Mouse (Mus musculus) kidney, postnatal 0 days (tissue): ENCODE results near the gene Cryba2. TPM values are rescaled to one million over a fixed set of nuclear protein-coding genes. Genes with fewer than 3 reads are reported as not detected.

ENCODE experiments used
- ATAC-seq: fragments of 200-750 bp; cut with Nextera tagmentation; replicated peaks from 2 replicates; pipeline ENCODE4 v1.8.0; 2017; ENCODE audit warnings: low read depth, moderate number of reproducible peaks, moderate TSS enrichment, moderate library complexity; ENCODE audit not compliant: low FRiP score
- DNase-seq: peaks from one replicate; pipeline ENCODE4 v3.0.0-alpha.2; 2016; ENCODE audit warnings: low spot score
- H3K27ac ChIP-seq: fragments of 300-500 bp; sonication (generic); 2 replicates; pipeline ENCODE4 v1.5.1; 2014; ENCODE audit warnings: mild to moderate bottlenecking
- H3K27me3 ChIP-seq: fragments of 300-500 bp; sonication (generic); 2 replicates; pipeline ENCODE4 v1.6.1; 2014; ENCODE audit warnings: low read length, mixed read lengths; ENCODE audit not compliant: insufficient read depth
- H3K36me3 ChIP-seq: fragments of 300-500 bp; sonication (generic); 2 replicates; pipeline ENCODE4 v1.6.1; 2014; ENCODE audit warnings: low read length, mixed read lengths; ENCODE audit not compliant: insufficient read depth
- H3K4me1 ChIP-seq: fragments of 300-500 bp; sonication (generic); replicated peaks from 2 replicates; pipeline ENCODE4 v1.6.1; 2014; ENCODE audit warnings: antibody characterized with exemption, low read length, mixed read lengths; ENCODE audit not compliant: insufficient read depth
- H3K4me2 ChIP-seq: fragments of 300-500 bp; sonication (generic); 2 replicates; pipeline ENCODE4 v1.6.1; 2014; ENCODE audit warnings: mild to moderate bottlenecking, low read length, moderate library complexity, mixed read lengths
- H3K4me3 ChIP-seq: fragments of 300-500 bp; sonication (generic); replicated peaks from 2 replicates; pipeline ENCODE4 v1.5.1; 2014; ENCODE audit warnings: low read depth, low read length
- H3K9ac ChIP-seq: fragments of 300-500 bp; sonication (generic); 2 replicates; pipeline ENCODE4 v1.6.1; 2014; ENCODE audit warnings: low read depth, low read length
- H3K9me3 ChIP-seq: fragments of 300-500 bp; sonication (generic); replicated peaks from 2 replicates; pipeline ENCODE4 v1.6.1; 2016; ENCODE audit warnings: low read length, inconsistent platforms, mixed read lengths
- CTCF ChIP-seq: IDR thresholded peaks from 2 replicates; pipeline ENCODE4 v1.5.1; 2016; ENCODE audit warnings: antibody characterized with exemption, low read depth, mild to moderate bottlenecking, moderate library complexity
- WGBS: fragments of 180-500 bp; shearing (Covaris S2); extraction: QIAGEN DNeasy Blood & Tissue Kit; methylation state at CpG from one replicate; pipeline ENCODE4 v1.1.7; 2014; 5-methylcytosine and 5-hydroxymethylcytosine counted together
- polyA plus RNA-seq: library from polyadenylated mRNA; unstranded; fragments of >200 nt; fragmentation: Nextera tagmentation; extraction: Ambion mirVana; gene quantifications from 2 replicates; pipeline ENCODE4 v1.2.1, GENCODE M21; 2015

Cryba2 gene
- polyA plus RNA-seq, 1 experiment from 2014 or later, result not detected

GRCm38 (mm10) chr1:74927621-74928296, 34.8 kb upstream of the Cryba2 start:
- H3K9me3 ChIP-seq, result no peaks in the 10 kb centered on the region
- H3K4me1 ChIP-seq, result no peaks in the 10 kb centered on the region
- H3K4me3 ChIP-seq, result no peak overlapping the region
- H3K27me3 ChIP-seq, result 0 out of 2 replicates have a peak, but pooled peaks cover 4% of the 10 kb centered on the region
- ATAC-seq, result no peak
- no peak for TF ChIP-seq CTCF
- H3K9ac ChIP-seq, result no peak overlapping the region
- no peak overlapping the region for H3K4me2 ChIP-seq
- WGBS, result 81% methylated on average over 9 of the region's 9 CpGs
- DNase-seq, result no peak
- H3K27ac ChIP-seq, result no peak overlapping the region
- H3K36me3 ChIP-seq, result no peaks in the 10 kb centered on the region

GRCm38 (mm10) chr1:74926721-74927120, 33.8 kb upstream of the Cryba2 start:
- no peak overlapping the region for H3K9ac ChIP-seq
- 0 out of 2 replicates have a peak, but pooled peaks cover 4% of the 10 kb centered on the region for H3K27me3 ChIP-seq
- peak; percentile 95 for TF ChIP-seq CTCF
- no peak for ATAC-seq
- H3K4me1 ChIP-seq, result no peaks in the 10 kb centered on the region
- no peaks in the 10 kb centered on the region for H3K36me3 ChIP-seq
- 28% methylated on average over 6 of the region's 6 CpGs for WGBS
- H3K9me3 ChIP-seq, result no peaks in the 10 kb centered on the region
- no peak overlapping the region for H3K4me2 ChIP-seq
- DNase-seq, result peak; percentile 44
- H3K4me3 ChIP-seq, result no peak overlapping the region
- H3K27ac ChIP-seq, result no peak overlapping the region

- Histone ChIP-seq H3K9ac (no peak overlapping the region), H3K9me3 (no peaks in the 10 kb centered on the region), H3K27ac (no peak overlapping the region), H3K36me3 (no peaks in the 10 kb centered on the region), H3K4me1 (no peaks in the 10 kb centered on the region), H3K4me3 (no peak overlapping the region), H3K4me2 (no peak overlapping the region), H3K27me3 (0 out of 2 replicates have a peak, but pooled peaks cover 4% of the 10 kb centered on the region)
- no peak for ATAC-seq
- 64% methylated on average over 4 of the region's 4 CpGs for WGBS
- no peak for DNase-seq
- peak; percentile 53 for TF ChIP-seq CTCF
These were observed 31.5 kb upstream of the Cryba2 start for GRCm38 (mm10) chr1:74924464-74924863.

- 29% methylated on average over 13 of the region's 13 CpGs for whole genome bisulfite sequencing
These were observed 22.8 kb upstream of the Cryba2 start for GRCm38 (mm10) chr1:74915706-74916105.

GRCm38 (mm10) chr1:74902191-74902590, 9.2 kb upstream of the Cryba2 start:
- H3K27me3 ChIP-seq, result peaks cover 51% of the 10 kb centered on the region
- no peak for DNase-seq
- 22% methylated on average over 6 of the region's 6 CpGs for WGBS

More at GRCm38 (mm10) chr1:74915706-74916105, 22.8 kb upstream of the Cryba2 start:
- H3K27me3 ChIP-seq, result no peaks in the 10 kb centered on the region
- no peak overlapping the region for H3K4me3 ChIP-seq
- no peak overlapping the region for H3K4me2 ChIP-seq
- no peak for ATAC-seq
- no peaks in the 10 kb centered on the region for H3K9me3 ChIP-seq
- peak; percentile 46; the same call in 1 of the 2 replicates for TF ChIP-seq CTCF
- no peak overlapping the region for H3K27ac ChIP-seq
- H3K36me3 ChIP-seq, result no peaks in the 10 kb centered on the region
- H3K9ac ChIP-seq, result no peak overlapping the region
- DNase-seq, result no peak
- no peaks in the 10 kb centered on the region for H3K4me1 ChIP-seq

GRCm38 (mm10) chr1:74901686-74902085, 8.7 kb upstream of the Cryba2 start:
- no peak overlapping the region for H3K4me2 ChIP-seq
- no peaks in the 10 kb centered on the region for H3K36me3 ChIP-seq
- peaks cover 6% of the 10 kb centered on the region; the same call in 1 of the 2 replicates for H3K4me1 ChIP-seq
- H3K4me3 ChIP-seq, result no peak overlapping the region
- DNase-seq, result no peak
- no peak overlapping the region for H3K27ac ChIP-seq
- WGBS, result 3% methylated on average over 3 of the region's 3 CpGs
- no peaks in the 10 kb centered on the region for H3K9me3 ChIP-seq
- peak; percentile 63 for TF ChIP-seq CTCF
- ATAC-seq, result no peak
- no peak overlapping the region for H3K9ac ChIP-seq
- peaks cover 56% of the 10 kb centered on the region for H3K27me3 ChIP-seq

More at GRCm38 (mm10) chr1:74902191-74902590, 9.2 kb upstream of the Cryba2 start:
- Histone ChIP-seq H3K9me3 (no peaks in the 10 kb centered on the region), H3K9ac (no peak overlapping the region), H3K4me3 (no peak overlapping the region), H3K4me1 (peaks cover 6% of the 10 kb centered on the region; the same call in 1 of the 2 replicates), H3K36me3 (no peaks in the 10 kb centered on the region), H3K27ac (no peak overlapping the region), H3K4me2 (no peak overlapping the region)
- no peak for ATAC-seq
- no peak for TF ChIP-seq CTCF
